Mouse (Mus musculus) 3134 (cell line): ENCODE results near the gene Nkain1.

Experiments
- DNase-seq: peaks from one replicate; pipeline ENCODE4 v3.0.0-alpha.2; 2011; ENCODE audit warnings: low spot score; ENCODE audit not compliant: insufficient read length; ENCODE audit errors: extremely low read depth

The Nkain1 gene

GRCm38 (mm10) chr4:130574048-130574413 lies at the start of gene Nkain1:
Gene Nkain1 (minus strand): TSS chr4:130574173.
- DNase-seq = peak; percentile 57

- DNase-seq = no peak
Measured at GRCm38 (mm10) chr4:130578734-130579274, 4.8 kb upstream of the Nkain1 start.

- DNase-seq = no peak
Measured at GRCm38 (mm10) chr4:130577081-130577480, 3.1 kb upstream of the Nkain1 start.

- DNase-seq = peak; percentile 38
Measured at GRCm38 (mm10) chr4:130576247-130576931, 2.4 kb upstream of the Nkain1 start.

- no peak for DNase-seq
Measured at GRCm38 (mm10) chr4:130575533-130575932, 1.6 kb upstream of the Nkain1 start.

- no peak for DNase-seq
Measured at GRCm38 (mm10) chr4:130574861-130575460, 988 bp upstream of the Nkain1 start.

- DNase-seq = peak; percentile 34
Measured at GRCm38 (mm10) chr4:130573351-130574047, 474 bp downstream of the Nkain1 start.

- DNase-seq = no peak
Measured at GRCm38 (mm10) chr4:130573012-130573350, 992 bp downstream of the Nkain1 start.

GRCm38 (mm10) chr4:130572545-130572944 lies 1.4 kb downstream of the Nkain1 start:
- no peak for DNase-seq

- DNase-seq = no peak
Measured at GRCm38 (mm10) chr4:130570941-130571720, 2.8 kb downstream of the Nkain1 start.

- no peak for DNase-seq
Measured at GRCm38 (mm10) chr4:130568043-130568978, 5.7 kb downstream of the Nkain1 start.

- no peak for DNase-seq
Measured at GRCm38 (mm10) chr4:130563820-130564219, 10.2 kb downstream of the Nkain1 start.

GRCm38 (mm10) chr4:130563260-130563756 lies 10.7 kb downstream of the Nkain1 start:
- DNase-seq = no peak

- DNase-seq = no peak
Measured at GRCm38 (mm10) chr4:130560576-130561310, 13.2 kb downstream of the Nkain1 start.

- DNase-seq = no peak
Measured at GRCm38 (mm10) chr4:130559220-130559619, 14.8 kb downstream of the Nkain1 start.

GRCm38 (mm10) chr4:130557852-130558251 lies 16.1 kb downstream of the Nkain1 start:
- DNase-seq = no peak

- no peak for DNase-seq
Measured at GRCm38 (mm10) chr4:130556992-130557391, 17.0 kb downstream of the Nkain1 start.

- DNase-seq = no peak
Measured at GRCm38 (mm10) chr4:130556224-130556623, 17.7 kb downstream of the Nkain1 start.

- no peak for DNase-seq
Measured at GRCm38 (mm10) chr4:130553121-130553448, 20.9 kb downstream of the Nkain1 start.
